Mouse (Mus musculus) liver, adult 2 months (tissue): Measurements from ENCODE around the gene Sntg2.

Source experiments
- CTCF ChIP-seq: fragments of 200-500 bp; IDR thresholded peaks from 2 replicates; pipeline ENCODE4 v1.5.1; 2011; ENCODE audit warnings: low read depth, low read length, control low read depth
- POLR2A ChIP-seq: fragments of 200-500 bp; IDR thresholded peaks from 2 replicates; pipeline ENCODE4 v1.6.1; 2011; ENCODE audit warnings: low read length, control low read depth; ENCODE audit not compliant: insufficient read depth; ENCODE audit errors: extremely low read depth

GRCm38 (mm10) chr12:30251283-30251829 is 121.8 kb downstream of the Sntg2 start:
- TF ChIP-seq CTCF (no peak), POLR2A (no peak)
